In the genomic region with DNA sequence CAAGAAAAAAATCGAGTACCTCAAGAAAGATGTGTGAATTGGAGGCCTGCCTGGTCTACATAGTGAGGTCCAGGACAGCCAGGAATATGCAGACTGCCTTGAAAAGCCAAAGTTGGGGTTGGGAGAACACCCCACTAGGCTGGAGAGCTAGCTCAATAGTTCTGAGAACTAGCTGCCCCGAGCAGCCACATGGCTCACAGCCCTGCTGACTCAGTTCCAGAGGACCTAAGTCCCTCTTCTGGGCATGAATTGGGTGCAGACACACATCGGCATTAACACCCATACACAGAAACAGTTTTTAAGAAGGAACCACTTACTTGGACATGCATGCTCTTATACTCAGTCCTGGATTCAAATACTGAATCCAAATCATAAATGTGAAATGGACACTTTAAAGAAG, we compare ENCODE assay signal across 10 mouse cellular contexts. TPM values are rescaled to one million over a fixed set of nuclear protein-coding genes. Genes with fewer than 3 reads are reported as not detected.
DNase-seq lines count a peak whose midpoint lies in the region; ATAC-seq and TF ChIP-seq lines count a peak whose summit lies in the region.
"Had no signal": no experiment of that assay in that cellular context is flagged by ENCODE, and none has a peak within 500 bp of the region (broad histone marks: within the 10 kb centered on the region; RNA-seq: fewer than 3 reads in every experiment).

No protein-coding gene starts in this region.

- H3K9me3 ChIP-seq in kidney, postnatal 0 days (replicated peaks; ENCODE audit: low read length), result no peaks in the 10 kb centered on the region
- H3K9me3 ChIP-seq in embryonic facial prominence, embryonic 12.5 days, result no peaks in the 10 kb centered on the region
- no peaks in the 10 kb centered on the region for H3K9me3 ChIP-seq in hindbrain, embryonic 13.5 days
- no peaks in the 10 kb centered on the region for H3K9me3 ChIP-seq in midbrain, embryonic 12.5 days

- 70% methylated on average over 3 of the region's 3 CpGs for WGBS in kidney, postnatal 0 days
- WGBS in embryonic facial prominence, embryonic 12.5 days, result 84% methylated on average over 3 of the region's 3 CpGs
- WGBS in hindbrain, embryonic 13.5 days, result 88% methylated on average over 3 of the region's 3 CpGs
- WGBS in midbrain, embryonic 12.5 days, result 90% methylated on average over 3 of the region's 3 CpGs

- H3K27me3 ChIP-seq in kidney, postnatal 0 days (ENCODE audit: insufficient read depth, low read length), result no peaks in the 10 kb centered on the region
- no peaks in the 10 kb centered on the region for H3K27me3 ChIP-seq in embryonic facial prominence, embryonic 12.5 days
- H3K27me3 ChIP-seq in hindbrain, embryonic 13.5 days, result no peaks in the 10 kb centered on the region
- H3K27me3 ChIP-seq in midbrain, embryonic 12.5 days, result no peaks in the 10 kb centered on the region

- H3K36me3 ChIP-seq in kidney, postnatal 0 days (ENCODE audit: insufficient read depth, low read length), result peaks cover 33% of the 10 kb centered on the region
- peaks cover 84% of the 10 kb centered on the region for H3K36me3 ChIP-seq in embryonic facial prominence, embryonic 12.5 days
- H3K36me3 ChIP-seq in hindbrain, embryonic 13.5 days, result peaks cover 86% of the 10 kb centered on the region
- peaks cover 86% of the 10 kb centered on the region for H3K36me3 ChIP-seq in midbrain, embryonic 12.5 days

- DNase-seq in kidney, postnatal 0 days (ENCODE audit: low spot score), result no peak
- DNase-seq in kidney, postnatal 4 days, result no peak
- DNase-seq in cerebellum, postnatal 10 days, result no peak
- no peak for DNase-seq in cerebellum, postnatal 14 days
- DNase-seq in right cerebral cortex, postnatal 36 days (ENCODE audit: low spot score in 2 of 2), result no peak
- DNase-seq: gastrocnemius, postnatal 36 days; layer of hippocampus, adult 9-11 months had no signal

- no peak overlapping the region for H3K4me3 ChIP-seq in kidney, postnatal 0 days (replicated peaks; ENCODE audit: low read depth, low read length)
- H3K4me3 ChIP-seq in embryonic facial prominence, embryonic 12.5 days, result 0 out of 2 replicates have a peak overlapping the region, but pooled peaks have one; percentile 5
- H3K4me3 ChIP-seq in hindbrain, embryonic 13.5 days, result no peak overlapping the region
- H3K4me3 ChIP-seq in midbrain, embryonic 12.5 days, result no peak overlapping the region

- TF ChIP-seq CTCF in kidney, postnatal 0 days (IDR thresholded peaks at IDR 0.05; ENCODE audit: low read depth), result no peak

- peak overlapping the region; percentile 40; the same call in 1 of the 2 replicates for H3K9ac ChIP-seq in kidney, postnatal 0 days (ENCODE audit: low read depth, low read length)
- no peak overlapping the region for H3K9ac ChIP-seq in embryonic facial prominence, embryonic 12.5 days
- H3K9ac ChIP-seq in hindbrain, embryonic 13.5 days, result peak overlapping the region; percentile 44; the same call in 1 of the 2 replicates
- peak overlapping the region; percentile 15; the same call in 1 of the 2 replicates for H3K9ac ChIP-seq in midbrain, embryonic 12.5 days (replicated peaks)

- H3K27ac ChIP-seq in kidney, postnatal 0 days, result peak overlapping the region; percentile 25; the same call in 1 of the 2 replicates
- no peak overlapping the region for H3K27ac ChIP-seq in embryonic facial prominence, embryonic 12.5 days
- H3K27ac ChIP-seq in hindbrain, embryonic 13.5 days, result no peak overlapping the region
- no peak overlapping the region for H3K27ac ChIP-seq in midbrain, embryonic 12.5 days (replicated peaks)

- no peak for ATAC-seq in kidney, postnatal 0 days (replicated peaks; ENCODE audit: low FRiP score, low read depth)
- no peak for ATAC-seq in embryonic facial prominence, embryonic 12.5 days (ENCODE audit: insufficient number of reproducible peaks, insufficient read depth, low FRiP score, low TSS enrichment)
- ATAC-seq in hindbrain, embryonic 13.5 days (ENCODE audit: low FRiP score), result no peak
- no peak for ATAC-seq in midbrain, embryonic 12.5 days (ENCODE audit: low FRiP score, low read depth)

- peak overlapping the region; percentile 35 for H3K4me2 ChIP-seq in kidney, postnatal 0 days (ENCODE audit: low read length)
- peak overlapping the region; percentile 25 for H3K4me2 ChIP-seq in embryonic facial prominence, embryonic 12.5 days (replicated peaks)
- peak overlapping the region; percentile 15; the same call in 1 of the 2 replicates for H3K4me2 ChIP-seq in hindbrain, embryonic 13.5 days
- H3K4me2 ChIP-seq in midbrain, embryonic 12.5 days (replicated peaks), result peak overlapping the region; percentile 18

- H3K4me1 ChIP-seq in kidney, postnatal 0 days (replicated peaks; ENCODE audit: insufficient read depth, low read length), result peaks cover 18% of the 10 kb centered on the region; the same call in 1 of the 2 replicates
- peaks cover 37% of the 10 kb centered on the region for H3K4me1 ChIP-seq in embryonic facial prominence, embryonic 12.5 days
- H3K4me1 ChIP-seq in hindbrain, embryonic 13.5 days (replicated peaks), result peaks cover 63% of the 10 kb centered on the region
- peaks cover 57% of the 10 kb centered on the region for H3K4me1 ChIP-seq in midbrain, embryonic 12.5 days

RNA-seq across cellular contexts. Expression of gene Sec31a, which starts 8.2 kb away (rescaled TPM):
- polyA plus RNA-seq in kidney, postnatal 0 days (2015; fragmentation: Nextera tagmentation; extraction: Ambion mirVana), result 131 and 148 TPM in 2 replicates
- 156 TPM in 2 replicates for polyA plus RNA-seq in embryonic facial prominence, embryonic 12.5 days (2016; fragmentation: Nextera tagmentation; extraction: Ambion mirVana)
- polyA plus RNA-seq in hindbrain, embryonic 13.5 days (2015; fragmentation: Nextera tagmentation; extraction: Ambion mirVana), result 95.9 and 98.2 TPM in 2 replicates
- polyA plus RNA-seq in midbrain, embryonic 12.5 days (2016; fragmentation: Nextera tagmentation; extraction: Ambion mirVana), result 101 and 108 TPM in 2 replicates
